Mouse (Mus musculus): ENCODE results near the gene Pakap.

GRCm38 (mm10) chr4:57861166-57861565 lies 293.2 kb downstream of the Pakap start:
- TF ChIP-seq CTCF (IDR thresholded peaks at IDR 0.05; ENCODE audit: low read depth), result no peak
- TF ChIP-seq EP300 (IDR thresholded peaks at IDR 0.05; ENCODE audit: low read depth), result no peak

Measured in liver, embryonic 14.5 days (tissue).